Mouse (Mus musculus) kidney, postnatal 10 days (tissue): ENCODE data around the gene Ear10.
"Not testable (repeated sequence)": the region's sequence is repeated elsewhere in the genome, so short reads cannot be mapped to it uniquely, and the experiment has no call there.

Experiments
- DNase-seq: peaks from one replicate; pipeline ENCODE4 v3.0.0; 2021; ENCODE audit warnings: mixed read lengths

Ear10 gene

DNA sequence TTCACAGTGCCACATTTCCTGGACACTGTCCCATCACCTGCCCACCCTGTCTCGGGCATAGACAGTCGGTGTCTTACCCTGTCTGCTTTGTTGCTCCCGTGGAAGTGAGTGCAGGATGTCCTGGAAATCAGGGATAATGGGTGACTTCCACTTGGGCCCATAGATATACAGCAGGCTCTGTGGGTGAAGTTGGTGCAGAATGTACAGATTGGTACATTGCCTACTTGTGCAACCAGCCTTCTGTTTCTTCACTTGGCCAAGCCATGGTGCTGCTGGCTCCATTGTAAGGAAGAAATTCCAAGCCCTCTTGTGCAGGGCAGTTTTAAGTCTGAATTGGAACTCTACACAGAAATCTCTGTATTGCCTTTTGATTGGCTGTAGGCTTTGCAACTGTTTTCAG is at the start of gene Ear10:
Gene Ear10 (minus strand): TSS at position 101 of the 400 bp plus-strand sequence.
- not testable (repeated sequence) for DNase-seq

GRCm38 (mm10) chr14:43956769-43957168 is 33.4 kb upstream of the Ear10 start, which contains the start of gene Ang5:
Gene Ang5 (plus strand): TSS chr14:43957069.
- DNase-seq, result not testable (repeated sequence)

GRCm38 (mm10) chr14:43955074-43955473 is 31.7 kb upstream of the Ear10 start:
- not testable (repeated sequence) for DNase-seq

GRCm38 (mm10) chr14:43953382-43953781 is 30.0 kb upstream of the Ear10 start:
- DNase-seq, result not testable (repeated sequence)

DNA sequence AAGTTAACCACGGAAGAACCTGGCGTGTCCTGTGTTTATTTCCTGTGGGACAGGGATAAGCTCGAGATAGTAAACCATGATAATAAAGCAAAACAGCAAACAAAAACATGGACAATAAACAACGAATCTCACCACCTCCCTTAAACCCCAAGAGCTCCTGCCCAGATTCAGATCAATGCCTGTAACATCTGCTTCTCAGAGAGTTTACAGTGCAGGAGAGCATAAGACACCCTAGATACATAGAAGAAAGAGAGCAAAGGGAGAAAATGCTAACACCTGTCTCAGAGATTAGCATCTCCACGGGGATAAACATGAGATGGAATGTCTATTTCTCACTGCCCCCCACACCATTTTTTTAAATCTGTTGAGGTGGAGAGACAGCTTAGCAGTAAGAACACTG is 10.0 kb upstream of the Ear10 start:
- not testable (repeated sequence) for DNase-seq

- DNase-seq, result peak; percentile 57
These were observed 9.6 kb upstream of the Ear10 start for GRCm38 (mm10) chr14:43932991-43933390.

GRCm38 (mm10) chr14:43925404-43925950 is 2.1 kb upstream of the Ear10 start:
- DNase-seq, result not testable (repeated sequence)

GRCm38 (mm10) chr14:43924688-43925403 is 1.5 kb upstream of the Ear10 start, which contains the start of gene Gm8113:
Gene Gm8113 (plus strand): TSS chr14:43925390.
- peak; percentile 78 for DNase-seq

- DNase-seq, result not testable (repeated sequence)
These were observed 5.1 kb downstream of the Ear10 start for GRCm38 (mm10) chr14:43918214-43918613.

DNA sequence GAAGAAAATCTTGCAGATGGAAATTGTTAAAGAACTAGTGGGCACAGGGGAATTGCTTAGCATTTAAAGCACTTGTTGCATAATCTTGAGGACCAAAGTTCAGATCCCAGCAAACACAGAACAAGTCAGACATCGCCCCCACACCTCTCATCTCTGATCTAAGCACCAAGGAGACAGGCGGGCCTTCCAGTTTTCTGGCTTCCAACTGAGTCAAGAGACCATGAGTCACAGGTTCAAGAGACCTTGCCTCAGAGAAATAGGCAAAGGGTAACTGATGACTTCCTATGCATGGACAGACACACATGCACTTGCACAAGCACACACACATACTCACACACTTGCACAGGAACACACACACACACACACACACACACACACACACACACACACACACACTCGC is 24.8 kb downstream of the Ear10 start:
- DNase-seq, result not testable (repeated sequence)

GRCm38 (mm10) chr14:43895357-43895756 is 28.0 kb downstream of the Ear10 start:
- not testable (repeated sequence) for DNase-seq

- DNase-seq, result not testable (repeated sequence)
These were observed 32.1 kb downstream of the Ear10 start for GRCm38 (mm10) chr14:43891288-43891687.

DNA sequence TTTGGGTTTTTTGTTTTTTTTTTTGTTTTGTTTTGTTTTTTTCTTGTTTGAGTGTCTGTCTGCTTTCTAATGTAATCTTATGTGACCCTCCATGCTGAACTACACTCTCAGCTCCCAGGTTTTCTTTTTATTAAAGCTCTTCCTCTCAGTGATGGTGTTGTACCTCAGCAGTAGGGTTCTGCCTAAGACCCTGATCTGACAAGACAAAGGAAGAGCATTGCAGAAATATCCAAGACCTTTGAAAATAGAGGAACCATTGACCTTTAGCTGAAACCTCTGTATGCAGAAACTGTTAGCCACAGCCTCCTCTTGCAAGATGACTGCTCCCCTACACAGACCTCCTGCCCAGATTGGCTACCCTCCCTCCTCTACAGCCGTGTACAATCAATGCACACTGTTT is 37.1 kb downstream of the Ear10 start:
- not testable (repeated sequence) for DNase-seq

DNA sequence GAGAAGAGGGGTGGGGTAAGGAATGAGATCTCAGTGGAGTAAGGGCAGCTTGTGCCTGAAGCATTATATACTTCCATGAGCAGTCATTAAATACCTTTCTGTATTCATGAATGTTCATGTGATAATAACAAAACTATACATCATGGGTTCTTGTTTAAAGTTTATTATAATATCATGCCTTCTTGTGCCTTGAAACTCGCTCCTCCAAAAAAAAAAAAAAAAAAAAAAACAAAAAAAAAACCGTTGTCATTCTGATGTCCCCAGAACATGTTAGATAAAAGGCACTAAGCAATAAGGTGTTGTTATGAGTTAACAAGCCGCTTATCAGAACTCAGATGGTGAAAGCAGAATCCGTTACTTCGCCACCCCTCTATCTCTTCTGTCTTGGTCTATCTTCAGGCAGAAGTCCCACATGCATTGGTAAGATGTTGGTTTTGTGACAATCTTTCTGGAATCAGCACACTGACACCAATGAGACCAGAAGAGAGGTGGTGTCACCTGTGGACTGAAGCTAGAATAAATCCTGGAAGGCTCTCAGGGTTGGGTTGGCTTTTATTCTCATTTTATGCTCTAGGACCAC is 43.3 kb downstream of the Ear10 start:
- DNase-seq, result not testable (repeated sequence)

GRCm38 (mm10) chr14:43877789-43878188 is 45.6 kb downstream of the Ear10 start:
- not testable (repeated sequence) for DNase-seq

DNA sequence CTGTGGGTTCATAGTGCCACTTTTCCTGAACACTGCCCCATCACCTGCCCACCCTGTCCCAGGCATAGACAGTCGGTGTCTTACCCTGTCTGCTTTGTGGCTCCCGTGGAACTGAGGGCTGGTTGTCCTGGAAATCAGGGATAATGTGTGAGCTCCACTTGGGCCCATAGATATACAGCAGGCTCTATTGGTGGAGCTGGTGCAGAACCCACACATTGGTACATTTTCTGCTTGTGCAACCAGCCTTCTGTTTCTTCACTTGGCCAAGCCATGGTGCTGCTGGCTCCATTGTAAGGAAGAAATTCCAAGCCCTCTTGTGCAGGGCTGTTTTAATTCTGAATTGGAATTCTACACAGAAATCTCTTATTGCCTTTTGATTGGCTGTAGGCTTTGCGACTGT is 47.9 kb downstream of the Ear10 start, which contains the start of gene Ear1:
Gene Ear1 (minus strand): TSS at position 101 of the 400 bp plus-strand sequence.
- DNase-seq, result not testable (repeated sequence)

DNA sequence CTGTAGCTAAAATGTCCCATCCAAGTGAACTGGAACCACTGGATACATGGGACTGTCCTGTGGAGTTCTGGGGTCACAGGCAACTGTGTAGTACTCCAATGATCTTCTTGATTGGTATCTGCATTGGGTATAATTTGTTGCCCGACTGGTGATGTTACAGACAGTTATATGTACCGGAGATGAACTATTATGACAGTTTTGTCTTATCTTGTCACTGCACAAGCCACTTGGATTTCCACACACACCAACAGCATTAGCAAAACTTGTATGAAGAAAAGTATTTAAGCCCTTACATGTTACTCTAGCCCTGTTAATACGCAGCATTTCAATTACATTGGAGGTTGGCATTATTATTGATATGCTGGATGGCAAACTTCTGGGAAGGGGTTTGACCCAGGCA is 48.5 kb downstream of the Ear10 start:
- not testable (repeated sequence) for DNase-seq
